Mouse (Mus musculus) hindbrain, postnatal 0 days (tissue): ENCODE measurements at regions not wholly inside any gene's neighbourhood (a gene's known extent, or its start where the extent isn't known, plus 50 kb on each side); places are given as distances from the start of the nearest gene placed in this dataset.

Experiments
- ATAC-seq: fragments of 200-750 bp; cut with Nextera tagmentation; 2 replicates; pipeline ENCODE4 v1.8.0; 2017; ENCODE audit warnings: mild to moderate bottlenecking, moderate TSS enrichment, moderate library complexity
- DNase-seq: peaks from one replicate; pipeline ENCODE4 v3.0.0-alpha.2; 2015; ENCODE audit warnings: low spot score
- H3K27ac ChIP-seq: fragments of 300-500 bp; sonication (generic); 2 replicates; pipeline ENCODE4 v1.5.1; 2014; ENCODE audit warnings: mild to moderate bottlenecking
- H3K27me3 ChIP-seq: fragments of 300-500 bp; sonication (generic); 2 replicates; pipeline ENCODE4 v1.6.1; 2014; ENCODE audit warnings: low read length, mixed read lengths; ENCODE audit not compliant: insufficient read depth
- H3K36me3 ChIP-seq: fragments of 300-500 bp; sonication (generic); 2 replicates; pipeline ENCODE4 v1.6.1; 2014; ENCODE audit warnings: low read length, mixed read lengths; ENCODE audit not compliant: insufficient read depth
- H3K4me1 ChIP-seq: fragments of 300-500 bp; sonication (generic); 2 replicates; pipeline ENCODE4 v1.6.1; 2014; ENCODE audit warnings: antibody characterized with exemption, low read length, mixed read lengths; ENCODE audit not compliant: insufficient read depth
- H3K4me2 ChIP-seq: fragments of 300-500 bp; sonication (generic); 2 replicates; pipeline ENCODE4 v1.6.1; 2014; ENCODE audit warnings: low read depth, mild to moderate bottlenecking, low read length, moderate library complexity, mixed read lengths
- H3K4me3 ChIP-seq: fragments of 300-500 bp; sonication (generic); 2 replicates; pipeline ENCODE4 v1.5.1; 2014; ENCODE audit warnings: low read length
- H3K9ac ChIP-seq: fragments of 300-500 bp; sonication (generic); replicated peaks from 2 replicates; pipeline ENCODE4 v1.6.1; 2014; ENCODE audit warnings: mild to moderate bottlenecking, low read length, moderate library complexity, mixed read lengths
- H3K9me3 ChIP-seq: fragments of 300-500 bp; sonication (generic); 2 replicates; pipeline ENCODE4 v1.6.1; 2016; ENCODE audit warnings: low read length, mixed read lengths
- CTCF ChIP-seq: IDR thresholded peaks from 2 replicates; pipeline ENCODE4 v1.5.1; 2016; ENCODE audit warnings: antibody characterized with exemption, control low read depth, low read depth
- WGBS: fragments of 180-500 bp; shearing (Covaris S2); extraction: QIAGEN DNeasy Blood & Tissue Kit; methylation state at CpG from one replicate; pipeline ENCODE4 v1.1.7; 2014; 5-methylcytosine and 5-hydroxymethylcytosine counted together

GRCm38 (mm10) chr10:65182597-65182996 lies 1092.5 kb upstream of the Lrrtm3 start:
- no peak overlapping the region for H3K27ac ChIP-seq
- DNase-seq (no peak), ATAC-seq (no peak)
- H3K4me1 ChIP-seq, result no peaks in the 10 kb centered on the region
- H3K36me3 ChIP-seq, result no peaks in the 10 kb centered on the region
- no peak overlapping the region for H3K4me2 ChIP-seq
- H3K4me3 ChIP-seq, result no peak overlapping the region
- no peaks in the 10 kb centered on the region for H3K9me3 ChIP-seq
- TF ChIP-seq CTCF, result no peak
- WGBS, result 61% methylated on average over 1 of the region's 1 CpGs
- H3K27me3 ChIP-seq, result no peaks in the 10 kb centered on the region
- H3K9ac ChIP-seq, result no peak overlapping the region

- H3K27ac ChIP-seq, result no peak overlapping the region
- H3K9me3 ChIP-seq, result no peaks in the 10 kb centered on the region
- H3K4me1 ChIP-seq, result no peaks in the 10 kb centered on the region
- no peak overlapping the region for H3K9ac ChIP-seq
- no peak overlapping the region for H3K4me3 ChIP-seq
- no peak overlapping the region for H3K4me2 ChIP-seq
- no peaks in the 10 kb centered on the region for H3K36me3 ChIP-seq
- TF ChIP-seq CTCF, result no peak
- DNase-seq (peak; percentile 39), ATAC-seq (no peak)
- no peaks in the 10 kb centered on the region for H3K27me3 ChIP-seq
Measured at GRCm38 (mm10) chr10:65179101-65179500, 1089.0 kb upstream of the Lrrtm3 start.

- no peak for ATAC-seq
- no peak overlapping the region for H3K9ac ChIP-seq
- H3K4me3 ChIP-seq, result no peak overlapping the region
- DNase-seq, result no peak
- no peaks in the 10 kb centered on the region for H3K9me3 ChIP-seq
- H3K4me1 ChIP-seq, result no peaks in the 10 kb centered on the region
- H3K27ac ChIP-seq, result no peak overlapping the region
- no peak overlapping the region for H3K4me2 ChIP-seq
- H3K36me3 ChIP-seq, result no peaks in the 10 kb centered on the region
- no peak for TF ChIP-seq CTCF
- WGBS, result 70% methylated on average over 1 of the region's 1 CpGs
- H3K27me3 ChIP-seq, result no peaks in the 10 kb centered on the region
Measured at GRCm38 (mm10) chr10:65154131-65154530, 1064.1 kb upstream of the Lrrtm3 start.

GRCm38 (mm10) chr10:65124940-65125610 lies 1035.0 kb upstream of the Lrrtm3 start:
- Histone ChIP-seq H3K9ac (no peak overlapping the region), H3K9me3 (no peaks in the 10 kb centered on the region), H3K36me3 (no peaks in the 10 kb centered on the region), H3K4me3 (no peak overlapping the region), H3K4me2 (no peak overlapping the region), H3K27ac (no peak overlapping the region), H3K27me3 (no peaks in the 10 kb centered on the region), H3K4me1 (no peaks in the 10 kb centered on the region)
- no peak for DNase-seq
- 48% methylated on average over 5 of the region's 5 CpGs for WGBS
- no peak for ATAC-seq
- no peak for TF ChIP-seq CTCF

GRCm38 (mm10) chr10:65118212-65118611 lies 1028.1 kb upstream of the Lrrtm3 start:
- ATAC-seq (no peak), DNase-seq (no peak)
- Histone ChIP-seq H3K9ac (no peak overlapping the region), H3K27ac (no peak overlapping the region), H3K36me3 (no peaks in the 10 kb centered on the region), H3K9me3 (no peaks in the 10 kb centered on the region), H3K27me3 (no peaks in the 10 kb centered on the region), H3K4me1 (no peaks in the 10 kb centered on the region), H3K4me2 (no peak overlapping the region), H3K4me3 (no peak overlapping the region)
- 70% methylated on average over 1 of the region's 1 CpGs for WGBS
- no peak for TF ChIP-seq CTCF

GRCm38 (mm10) chr10:65114586-65114985 lies 1024.5 kb upstream of the Lrrtm3 start:
- Histone ChIP-seq H3K9ac (no peak overlapping the region), H3K36me3 (no peaks in the 10 kb centered on the region), H3K4me2 (no peak overlapping the region), H3K27me3 (no peaks in the 10 kb centered on the region), H3K27ac (no peak overlapping the region), H3K4me3 (no peak overlapping the region), H3K9me3 (no peaks in the 10 kb centered on the region), H3K4me1 (no peaks in the 10 kb centered on the region)
- DNase-seq, result no peak
- no peak for ATAC-seq
- TF ChIP-seq CTCF, result no peak

- Histone ChIP-seq H3K27me3 (no peaks in the 10 kb centered on the region), H3K9me3 (no peaks in the 10 kb centered on the region), H3K36me3 (no peaks in the 10 kb centered on the region), H3K4me1 (no peaks in the 10 kb centered on the region), H3K4me3 (no peak overlapping the region), H3K9ac (no peak overlapping the region), H3K27ac (no peak overlapping the region), H3K4me2 (no peak overlapping the region)
- no peak for TF ChIP-seq CTCF
- no peak for DNase-seq
- ATAC-seq, result no peak
- 72% methylated on average over 5 of the region's 5 CpGs for WGBS
Measured at GRCm38 (mm10) chr10:65110729-65111128, 1020.7 kb upstream of the Lrrtm3 start.
